Comparison of ENCODE assay signal across 8 mouse cellular contexts in the genomic region with DNA sequence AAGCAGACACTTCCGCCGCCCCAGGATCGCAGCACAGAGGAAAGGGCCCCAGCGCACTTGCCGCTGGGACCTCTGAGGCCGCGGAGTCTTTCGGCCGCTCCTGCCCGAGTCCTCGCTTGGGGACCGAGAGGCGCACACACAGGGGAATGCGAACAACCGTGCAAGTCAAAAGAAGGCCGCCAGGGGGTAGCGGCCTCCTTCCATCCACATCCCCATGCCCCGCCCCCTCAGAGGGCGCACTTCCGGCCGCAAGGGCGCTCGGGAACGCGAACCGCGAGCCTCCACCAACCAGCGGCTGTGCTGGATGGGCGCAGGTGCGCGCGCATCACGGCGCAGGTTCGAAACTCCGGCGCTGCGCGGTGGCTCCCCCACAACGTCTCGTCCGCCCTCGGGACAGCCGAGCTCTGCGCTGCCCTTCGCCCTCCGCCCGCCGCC. TPM values are rescaled to one million over a fixed set of nuclear protein-coding genes. Genes with fewer than 3 reads are reported as not detected.
A peak's percentile ranks its signal among the peaks of the same experiment; 100 is the strongest.
DNase-seq lines count a peak whose midpoint lies in the region; ATAC-seq and TF ChIP-seq lines count a peak whose summit lies in the region.

A gene (plus strand): TSS at position 328 of the 435 bp plus-strand sequence.

- peak; percentile 90 for ATAC-seq in G1E (ENCODE audit: extremely low read depth, insufficient number of reproducible peaks, low FRiP score, poor library complexity, severe bottlenecking)
- peak; percentile 99 for ATAC-seq in forebrain, embryonic 16.5 days
- peak; percentile 97 for ATAC-seq in lung, embryonic 15.5 days (ENCODE audit: borderline replicate concordance, extremely low read depth, low FRiP score, low TSS enrichment)

- TF ChIP-seq CTCF in G1E (IDR thresholded peaks at IDR 0.05; ENCODE audit: low read depth, low read length) = 0 out of 2 replicates have a peak, but pooled peaks have one; percentile 20

- peak within 1 kb of the TSS; percentile 97 for H3K4me3 ChIP-seq in G1E (ENCODE audit: low read depth, low read length)
- H3K4me3 ChIP-seq in forebrain, embryonic 16.5 days (replicated peaks; ENCODE audit: low read length) = peak within 1 kb of the TSS; percentile 87
- peak within 1 kb of the TSS; percentile 96 for H3K4me3 ChIP-seq in lung, embryonic 15.5 days

- H3K27me3 ChIP-seq in G1E (ENCODE audit: insufficient read depth, low read length) = no peaks in the 10 kb centered on the region
- no peaks in the 10 kb centered on the region for H3K27me3 ChIP-seq in forebrain, embryonic 16.5 days (replicated peaks; ENCODE audit: control insufficient read depth, insufficient read depth, low read length)
- no peaks in the 10 kb centered on the region for H3K27me3 ChIP-seq in lung, embryonic 15.5 days

- peak within 1 kb of the TSS; percentile 95 for H3K27ac ChIP-seq in forebrain, embryonic 16.5 days (ENCODE audit: low read length)
- peak within 1 kb of the TSS; percentile 98 for H3K27ac ChIP-seq in lung, embryonic 15.5 days

- peak within 1 kb of the TSS; percentile 88 for H3K9ac ChIP-seq in forebrain, embryonic 16.5 days (replicated peaks; ENCODE audit: low read depth, low read length)
- H3K9ac ChIP-seq in lung, embryonic 15.5 days = peak within 1 kb of the TSS; percentile 91

- H3K4me1 ChIP-seq in G1E (ENCODE audit: insufficient read depth, low read depth, low read length) = peaks cover 37% of the 10 kb centered on the region
- H3K4me1 ChIP-seq in forebrain, embryonic 16.5 days (replicated peaks; ENCODE audit: control insufficient read depth, insufficient read depth, low read length) = peaks cover 18% of the 10 kb centered on the region
- H3K4me1 ChIP-seq in lung, embryonic 15.5 days = peaks cover 34% of the 10 kb centered on the region

- peak; percentile 91 for DNase-seq in G1E (ENCODE audit: low spot score)
- DNase-seq in cerebellum, adult 18-20 months = peak; percentile 96 to 99
- peak; percentile 98 for DNase-seq in heart, postnatal 4 days
- peak; percentile 95 to 98 for DNase-seq in layer of hippocampus, adult 8-10 months (ENCODE audit: low spot score in 2 of 2)
- DNase-seq in ovary, adult 18-20 months (ENCODE audit: low spot score) = peak; percentile 95
- peak; percentile 99 for DNase-seq in thymus, postnatal 0 days (ENCODE audit: low spot score)

- H3K4me2 ChIP-seq in forebrain, embryonic 16.5 days (ENCODE audit: low read length) = peak within 1 kb of the TSS; percentile 76
- H3K4me2 ChIP-seq in lung, embryonic 15.5 days = peak within 1 kb of the TSS; percentile 73

- WGBS in forebrain, embryonic 16.5 days = under 1% methylated on average over 42 of the region's 49 CpGs
- under 1% methylated on average over 49 of the region's 49 CpGs for WGBS in lung, embryonic 15.5 days

- no peaks in the 10 kb centered on the region for H3K9me3 ChIP-seq in G1E (replicated peaks)
- no peaks in the 10 kb centered on the region for H3K9me3 ChIP-seq in forebrain, embryonic 16.5 days (ENCODE audit: control insufficient read depth, low read length)
- no peaks in the 10 kb centered on the region for H3K9me3 ChIP-seq in lung, embryonic 15.5 days

- H3K36me3 ChIP-seq in G1E (replicated peaks) = peaks cover 29% of the 10 kb centered on the region
- H3K36me3 ChIP-seq in forebrain, embryonic 16.5 days (ENCODE audit: control insufficient read depth, insufficient read depth) = no peaks in the 10 kb centered on the region
- peaks cover 3% of the 10 kb centered on the region; the same call in 1 of the 2 replicates for H3K36me3 ChIP-seq in lung, embryonic 15.5 days

RNA-seq across cellular contexts. Expression of the gene that starts here (rescaled TPM):
- total RNA-seq in G1E (2014; fragmentation: Nextera tagmentation) = 24.3 and 25.2 TPM in 2 replicates
- total RNA-seq in G1E (2017) = 36.5 and 41.2 TPM in 2 replicates
- polyA plus RNA-seq in G1E (2012) = 19.5 and 27.4 TPM in 2 replicates
- polyA plus RNA-seq in forebrain, embryonic 16.5 days (2015; fragmentation: Nextera tagmentation; extraction: Ambion mirVana) = 58.8 and 71.4 TPM in 2 replicates
- 10 to 100 TPM; 14.4 to 15.7 TPM for total RNA-seq in heart, postnatal 4 days (2021)
- total RNA-seq in layer of hippocampus, adult 8-10 months (2022) = 10 to 100 TPM; 17.7 to 25.5 (median 23.2) TPM
- 37.3 and 37.4 TPM in 2 replicates for polyA plus RNA-seq in lung, embryonic 15.5 days (2015; fragmentation: Nextera tagmentation; extraction: Ambion mirVana)
- 39.4 and 39.7 TPM in 2 replicates for polyA plus RNA-seq in thymus, postnatal 0 days (2015; fragmentation: Nextera tagmentation; extraction: Ambion mirVana)

Comparison
In these comparisons a context has a peak if more than half of its experiments do, and no peak if none do; other contexts are left out.
1. Peak in every context shown above with its lines: DNase-seq, ATAC-seq, H3K4me3 ChIP-seq and H3K27ac ChIP-seq.